Mouse (Mus musculus) cortical plate, adult 2 months (tissue): ENCODE data around the gene Ncam1.

Experiments used
- CTCF ChIP-seq: fragments of 200-500 bp; IDR thresholded peaks from 2 replicates; pipeline ENCODE4 v1.5.1; 2011; ENCODE audit warnings: mild to moderate bottlenecking, control low read depth, low read length; ENCODE audit not compliant: insufficient read depth; ENCODE audit errors: extremely low read depth
- POLR2A ChIP-seq: fragments of 200-500 bp; IDR thresholded peaks from 2 replicates; pipeline ENCODE4 v1.6.1; 2011; ENCODE audit warnings: mild to moderate bottlenecking, low read length, control low read depth; ENCODE audit not compliant: insufficient read depth; ENCODE audit errors: extremely low read depth

DNA sequence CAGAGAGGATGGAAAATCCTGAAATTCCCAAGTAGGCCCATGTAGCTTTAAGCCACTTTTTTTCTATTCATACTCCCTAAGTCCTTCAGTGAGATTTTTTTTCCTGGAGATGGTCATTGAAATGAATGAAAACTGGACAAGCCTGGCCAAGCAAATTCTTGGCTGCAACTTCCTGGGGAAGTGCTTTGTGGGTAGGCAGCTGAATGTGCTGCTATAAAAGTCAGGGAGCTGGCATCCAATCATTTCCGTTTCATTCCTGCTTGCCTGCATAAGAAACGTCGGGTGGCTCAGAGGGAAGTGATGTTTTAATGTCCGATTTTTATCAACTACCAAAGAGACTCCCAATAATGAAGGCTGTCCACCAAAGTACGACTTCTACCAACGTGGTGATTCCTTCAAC is 61.6 kb downstream of the Ncam1 start:
- TF ChIP-seq POLR2A (no peak), CTCF (no peak)
